Mouse (Mus musculus) gastrocnemius, postnatal 36 days (tissue): ENCODE results near the gene Kcns3. TPM values are rescaled to one million over a fixed set of nuclear protein-coding genes. Genes with fewer than 3 reads are reported as not detected.
"Not testable (repeated sequence)": the region's sequence is repeated elsewhere in the genome, so short reads cannot be mapped to it uniquely, and the experiment has no call there.

Source experiments
- DNase-seq, 2 experiments: peaks; one replicate each; pipeline ENCODE4 v3.0.0; 2022
- intact Hi-C: fragments of 180-260 bp; cut with DNase I; formaldehyde crosslinking; loops from one replicate; pipeline ENCODE4 v1.15.1; 2025
- total RNA-seq, 2 experiments: library from RNA; stranded (reverse); gene quantifications; 2 replicates each; pipeline ENCODE4 v1.2.3; 2021

The Kcns3 gene
- total RNA-seq, 2 experiments from 2014 or later = 0.46 to 0.49 TPM

DNA sequence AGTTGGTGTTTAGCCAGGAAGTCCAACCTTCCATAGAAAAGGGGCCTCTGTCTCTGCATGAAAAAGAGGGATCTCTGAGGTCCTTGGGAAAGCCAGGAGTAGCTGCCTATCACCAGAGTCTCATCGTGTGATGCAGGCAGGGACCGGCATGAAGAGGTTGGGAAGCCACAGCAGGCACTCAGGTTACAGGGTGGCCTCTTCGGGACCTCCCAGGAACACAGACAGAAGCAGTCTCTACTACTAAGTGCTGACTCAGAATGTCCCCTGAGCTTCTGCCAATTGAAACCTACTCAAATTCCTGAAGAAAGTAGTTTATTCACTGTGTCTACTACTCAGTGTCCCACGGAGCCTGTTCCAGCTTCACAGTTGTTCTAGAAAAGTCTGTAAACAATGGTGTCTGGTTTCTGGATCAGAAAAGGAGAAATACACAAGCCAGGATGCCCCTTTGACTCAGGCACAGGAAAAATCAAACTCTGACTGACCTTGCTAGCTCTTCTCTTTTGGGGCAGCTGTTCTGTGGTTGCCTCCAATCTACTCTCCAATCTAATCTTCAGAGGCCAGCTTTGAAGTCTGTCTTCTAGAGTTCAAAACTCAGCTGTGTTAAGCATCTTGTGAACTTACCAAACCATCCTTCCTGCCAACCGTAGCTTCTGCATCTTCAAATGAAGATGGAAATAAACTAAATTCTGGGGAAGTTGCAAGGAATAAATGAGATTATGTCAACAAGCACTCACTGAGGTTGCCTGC lies 62.1 kb downstream of the Kcns3 start:
- intact Hi-C loops = no loop called here
- no peak for DNase-seq

DNA sequence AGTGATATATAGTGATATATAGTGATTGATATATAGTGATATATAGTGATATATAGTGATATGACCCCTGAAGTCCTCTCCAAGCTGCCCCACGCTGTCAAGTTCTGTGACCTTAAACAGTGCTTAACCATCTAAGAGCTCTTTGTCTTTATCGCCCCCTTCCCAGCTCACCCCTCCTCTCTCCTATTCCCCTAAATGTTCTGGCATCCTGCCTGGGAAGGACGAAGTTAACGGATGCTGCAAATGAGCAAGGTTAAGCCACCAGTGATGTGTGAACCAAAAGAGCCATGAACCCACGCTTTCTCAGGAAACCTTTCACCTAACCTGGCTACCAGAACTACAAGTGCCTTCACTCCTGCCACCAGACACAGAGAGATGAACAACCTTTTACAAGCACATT lies 64.0 kb downstream of the Kcns3 start:
- DNase-seq = no peak
- intact Hi-C loops = no loop called here

GRCm38 (mm10) chr12:11071079-11071478 lies 79.8 kb downstream of the Kcns3 start:
- intact Hi-C loops = no loop called here
- no peak for DNase-seq

- intact Hi-C loops = no loop called here
- DNase-seq = no peak
Measured at GRCm38 (mm10) chr12:11066865-11067264, 84.0 kb downstream of the Kcns3 start.

DNA sequence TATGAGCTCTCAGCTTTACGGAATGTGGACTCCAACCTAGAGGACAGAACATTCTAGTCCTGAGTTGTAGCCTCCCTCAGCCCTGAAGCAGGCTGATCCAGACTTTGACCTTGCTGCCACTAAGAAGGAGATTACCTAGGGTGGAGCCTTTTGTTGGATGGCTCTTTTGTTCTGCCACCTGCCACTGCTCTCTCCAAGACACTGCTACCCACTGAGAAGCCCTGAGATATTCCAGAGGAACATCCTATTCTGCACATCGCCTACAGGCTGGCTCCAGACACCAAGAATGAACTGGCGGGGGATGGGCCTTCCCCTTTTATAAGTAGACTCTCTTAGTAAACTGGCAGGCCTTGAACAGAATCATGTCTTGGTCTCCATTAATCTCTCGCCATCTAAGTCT lies 98.2 kb downstream of the Kcns3 start:
- intact Hi-C loops, DNase-seq: not testable (repeated sequence)

- no peak for DNase-seq
Measured at GRCm38 (mm10) chr12:11041821-11042220, 109.0 kb downstream of the Kcns3 start.

More at GRCm38 (mm10) chr12:11041821-11042220, 109.0 kb downstream of the Kcns3 start:
- intact Hi-C loops = no loop called here

Other genes with a start within 250 kb of the Kcns3 start
- gene Msgn1, start 57.9 kb upstream of the Kcns3 start, total RNA-seq = not detected
- 1 to 10 TPM; 2.3 to 2.7 TPM for gene Gen1, start 114.7 kb upstream of the Kcns3 start, total RNA-seq
- gene Smc6, start 114.8 kb upstream of the Kcns3 start, total RNA-seq = 10 to 100 TPM; 24.9 to 36.5 TPM